Mouse (Mus musculus) gastrocnemius, postnatal 10 days (tissue): ENCODE results near the gene Btnl9. TPM values are rescaled to one million over a fixed set of nuclear protein-coding genes. Genes with fewer than 3 reads are reported as not detected.
"Not testable (repeated sequence)": the region's sequence is repeated elsewhere in the genome, so short reads cannot be mapped to it uniquely, and the experiment has no call there.

Experiments used
- DNase-seq: peaks from one replicate; pipeline ENCODE4 v3.0.0; 2021; ENCODE audit warnings: mixed read lengths
- long read RNA-seq, 2 experiments: library from polyadenylated mRNA; stranded (forward); transcript quantifications; one replicate each; pipeline ENCODE4 v2.0.0; 2021
- total RNA-seq, 2 experiments: library from RNA; stranded (reverse); gene quantifications; 2 replicates each; pipeline ENCODE4 v1.2.3; 2021

The Btnl9 gene
- 1 to 10 TPM; 5.9 to 7.7 TPM for total RNA-seq
- long read RNA-seq, experiment 1, full-length matches to known transcripts = 1 of 3 reads
- long read RNA-seq, experiment 1, partial matches to known transcripts = 0 of 3 reads
- long read RNA-seq, experiment 1, other reads (novel, unspliced or antisense) = 2 of 3 reads
- long read RNA-seq, experiment 2, partial matches to known transcripts = 2 of 4 reads
- long read RNA-seq, experiment 2, other reads (novel, unspliced or antisense) = 2 of 4 reads

GRCm38 (mm10) chr11:49186955-49187488, at the start of gene Btnl9:
Btnl9 (minus strand) TSS chr11:49187159.
- DNase-seq = no peak

- no peak for DNase-seq
These were observed 48.7 kb upstream of the Btnl9 start for GRCm38 (mm10) chr11:49235459-49236207.

DNA sequence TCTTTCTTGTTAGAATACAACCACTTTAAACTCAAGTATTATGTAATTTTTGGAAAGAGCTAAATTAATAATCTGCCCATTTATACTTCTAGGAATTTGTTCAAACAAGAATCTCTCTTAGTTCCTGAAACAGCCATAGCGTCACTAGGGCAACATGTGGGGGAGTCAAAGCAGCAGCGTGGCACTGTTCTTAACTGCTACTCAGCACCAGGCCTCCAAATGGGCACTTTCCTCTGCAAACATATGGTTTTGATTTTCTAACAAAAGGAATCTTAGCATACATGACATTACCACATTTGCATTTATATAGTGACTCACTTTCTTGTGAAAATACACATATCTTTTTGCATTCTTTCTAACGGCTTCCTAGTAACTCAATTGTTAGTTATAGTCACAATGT, 45.8 kb upstream of the Btnl9 start:
- DNase-seq = no peak

- DNase-seq = no peak
These were observed 37.5 kb upstream of the Btnl9 start for GRCm38 (mm10) chr11:49224455-49224854.

DNA sequence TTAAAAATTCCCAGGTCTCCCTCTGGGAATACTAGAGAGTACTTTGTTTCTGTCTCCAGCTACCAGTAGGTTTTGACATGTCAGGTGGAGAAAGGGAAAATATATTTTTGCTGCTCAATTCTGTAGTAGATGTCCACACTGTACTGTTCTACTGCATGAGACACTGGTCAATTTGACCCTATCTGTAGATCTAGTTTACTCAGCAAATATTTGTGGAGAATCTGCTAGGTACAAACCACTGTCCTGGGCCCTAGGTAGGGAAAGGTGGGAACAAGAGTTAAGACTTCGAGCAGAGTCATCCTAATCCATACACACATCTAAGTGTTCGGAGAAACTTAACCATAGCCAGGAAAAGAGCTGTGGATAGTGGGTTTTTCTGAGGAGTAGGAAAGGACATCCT, 32.3 kb upstream of the Btnl9 start:
- no peak for DNase-seq

DNA sequence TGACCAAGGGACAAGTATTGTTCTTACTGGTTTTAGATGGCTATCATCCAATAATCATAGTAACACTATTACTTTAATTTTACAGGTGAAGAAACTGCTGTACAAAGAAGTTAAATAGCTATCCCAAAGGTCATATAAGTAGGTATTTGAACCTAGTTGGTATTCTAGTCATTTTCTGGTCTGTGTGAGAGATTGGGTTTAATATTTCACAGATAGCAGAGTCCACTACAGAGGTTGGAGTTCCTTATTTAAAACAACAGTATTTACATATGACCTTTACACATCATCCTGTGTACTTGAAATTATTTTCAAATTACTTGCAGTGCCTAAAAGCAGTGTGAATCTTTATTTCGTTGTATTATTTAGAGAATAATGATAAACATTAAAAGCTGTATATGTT, 26.5 kb upstream of the Btnl9 start:
- DNase-seq = no peak

DNA sequence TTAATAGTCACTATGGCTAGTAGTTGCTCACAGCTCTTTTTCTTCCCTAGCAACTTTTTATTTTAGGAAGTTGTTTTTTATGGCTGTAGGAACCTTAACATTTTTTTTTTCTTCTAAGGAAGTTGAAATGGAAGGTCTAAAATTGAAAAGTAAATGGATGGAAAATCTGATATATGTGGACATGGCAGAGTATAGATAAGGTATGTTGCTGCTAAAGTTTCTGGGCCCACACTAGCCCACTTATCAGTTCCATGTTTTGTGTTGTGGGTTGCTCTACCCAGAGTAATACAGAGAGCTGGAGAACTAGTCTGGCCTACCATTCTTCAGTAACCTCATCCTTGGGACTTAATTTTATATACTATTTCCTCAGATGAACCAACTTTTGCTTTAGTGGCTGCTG, 25.6 kb upstream of the Btnl9 start:
- no peak for DNase-seq

- DNase-seq = no peak
These were observed 20.5 kb upstream of the Btnl9 start for GRCm38 (mm10) chr11:49207495-49207894.

- no peak for DNase-seq
These were observed 18.2 kb upstream of the Btnl9 start for GRCm38 (mm10) chr11:49205080-49205590.

GRCm38 (mm10) chr11:49203771-49204497, 17.0 kb upstream of the Btnl9 start:
- no peak for DNase-seq

DNA sequence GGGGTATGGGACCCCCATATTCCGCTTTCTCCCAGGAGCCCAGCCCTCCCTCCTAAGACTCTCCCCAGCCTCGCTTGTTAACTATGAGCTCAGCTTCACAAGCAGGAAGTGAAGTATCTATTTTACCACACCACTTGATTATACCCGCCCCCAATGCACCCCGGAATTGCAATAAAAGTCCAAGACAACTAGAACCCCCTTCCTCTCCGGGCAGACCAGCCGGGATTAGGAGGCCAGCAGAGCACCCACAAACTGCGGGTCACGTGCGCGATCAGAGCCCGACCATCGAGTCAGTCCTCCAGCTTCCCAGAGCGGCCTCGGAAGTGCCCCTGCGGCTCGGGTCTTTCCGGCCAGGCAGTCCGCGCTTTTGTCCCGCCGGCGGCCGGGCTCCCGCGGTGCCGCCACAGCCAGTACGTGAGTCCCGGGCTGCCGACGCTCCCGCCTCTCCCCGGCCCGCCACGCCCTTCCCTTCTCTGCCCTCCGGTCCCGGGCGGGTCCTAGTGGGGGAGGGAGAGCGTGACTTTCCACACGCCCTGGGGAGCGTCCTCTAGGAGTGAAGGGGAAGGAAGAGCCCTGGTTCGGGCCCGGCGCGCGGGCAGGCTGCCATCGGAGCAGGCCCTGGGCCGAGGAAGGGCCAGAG, 16.3 kb upstream of the Btnl9 start, which contains the start of gene Zfp62:
Gene Zfp62 (plus strand): TSS at position 164 of the 640 bp plus-strand sequence.
- peak; percentile 92 for DNase-seq

DNA sequence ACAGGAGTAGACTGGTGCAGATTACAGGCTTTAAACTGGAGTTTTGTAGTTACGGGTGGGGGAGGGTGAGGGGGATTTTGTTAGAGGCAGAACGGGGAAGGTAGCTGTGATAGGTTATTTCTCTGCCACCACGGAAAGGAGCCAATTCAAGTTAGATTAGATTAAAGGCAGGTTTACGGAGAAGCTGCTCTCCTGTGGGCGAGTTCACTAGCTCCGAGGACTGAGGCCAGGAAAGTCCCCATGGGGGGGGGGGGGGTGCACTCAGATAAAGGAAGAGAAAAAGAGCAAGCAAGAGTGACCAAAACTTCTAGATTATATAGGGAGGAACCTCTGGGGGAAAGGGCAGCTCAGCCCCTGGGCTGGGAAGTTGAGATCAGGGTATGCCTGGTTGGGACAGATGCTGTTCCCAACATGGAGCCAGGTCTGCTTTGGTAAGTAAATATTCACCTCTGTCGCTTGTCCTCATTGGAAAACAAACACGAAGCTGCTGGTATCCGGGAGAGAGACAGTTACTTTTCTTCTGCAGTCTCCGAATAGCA, 15.6 kb upstream of the Btnl9 start:
- no peak for DNase-seq

GRCm38 (mm10) chr11:49202071-49202470, 15.1 kb upstream of the Btnl9 start:
- no peak for DNase-seq

GRCm38 (mm10) chr11:49201142-49201541, 14.2 kb upstream of the Btnl9 start:
- DNase-seq = no peak

DNA sequence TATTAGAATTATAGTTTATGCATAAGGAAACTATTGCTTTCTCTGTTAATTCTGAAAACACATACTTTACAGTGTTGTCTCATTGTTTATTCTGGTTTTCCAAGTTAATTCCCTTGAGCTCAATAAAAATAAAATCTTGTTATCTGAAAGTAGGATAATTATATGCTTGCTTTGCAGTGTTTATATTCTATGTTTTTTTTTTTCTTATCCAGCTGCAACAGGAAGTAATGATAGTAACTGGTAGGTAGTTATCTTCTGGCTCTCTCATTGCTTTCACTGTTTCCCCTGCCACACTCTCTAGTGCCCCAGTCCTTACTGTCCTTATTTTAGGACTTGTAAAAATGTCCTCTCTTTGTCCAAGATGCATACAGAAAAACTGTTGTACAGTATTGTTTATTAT, 13.7 kb upstream of the Btnl9 start:
- DNase-seq = no peak

- DNase-seq = no peak
These were observed 8.9 kb upstream of the Btnl9 start for GRCm38 (mm10) chr11:49195819-49196322.

- DNase-seq = not testable (repeated sequence)
These were observed 7.8 kb upstream of the Btnl9 start for GRCm38 (mm10) chr11:49194771-49195170.

DNA sequence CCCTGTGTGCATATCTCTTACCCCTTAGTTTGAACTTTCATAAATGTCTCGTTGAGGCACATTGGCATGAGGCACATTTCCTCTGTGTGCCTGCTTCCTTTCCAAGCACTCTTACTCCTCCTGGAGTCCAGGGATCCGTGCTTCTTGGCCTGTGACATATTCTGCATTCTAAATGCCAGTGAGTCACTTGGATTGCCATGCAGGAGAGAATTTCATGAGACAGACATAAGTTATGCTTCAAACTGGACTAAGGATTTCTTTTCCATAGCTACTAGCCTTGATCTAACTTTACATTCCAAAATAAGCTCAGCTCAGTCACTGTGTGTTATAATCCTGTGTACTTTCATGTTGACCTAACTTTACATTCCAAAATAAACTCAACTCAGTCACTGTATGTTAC, 4.1 kb upstream of the Btnl9 start:
- no peak for DNase-seq

GRCm38 (mm10) chr11:49189737-49190136, 2.8 kb upstream of the Btnl9 start:
- DNase-seq = peak; percentile 53

- DNase-seq = no peak
These were observed 742 bp upstream of the Btnl9 start for GRCm38 (mm10) chr11:49187701-49188100.

DNA sequence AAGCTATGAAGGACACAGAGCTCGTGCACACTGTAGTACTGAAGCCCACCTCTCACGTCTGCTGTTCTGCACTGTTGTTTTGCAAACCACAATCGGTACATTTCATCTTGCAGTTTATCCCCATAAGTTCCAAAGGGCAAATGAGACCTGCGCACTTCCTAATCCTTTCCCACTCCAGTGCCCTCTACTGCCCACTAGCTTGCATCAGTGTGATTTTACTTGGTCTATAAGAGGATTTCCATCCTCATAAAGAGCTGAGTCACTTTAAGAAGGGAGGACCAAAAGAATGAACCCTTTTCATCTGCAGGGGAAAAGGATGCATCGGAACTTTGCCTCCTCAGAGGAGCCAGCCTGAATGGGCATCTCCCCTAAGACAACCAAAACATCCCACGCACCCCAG, 507 bp downstream of the Btnl9 start:
- DNase-seq = no peak

GRCm38 (mm10) chr11:49183172-49183571, 3.8 kb downstream of the Btnl9 start:
- DNase-seq = no peak
